Mouse (Mus musculus) kidney, postnatal 0 days (tissue): ENCODE measurements around the gene Lbx2. TPM values are rescaled to one million over a fixed set of nuclear protein-coding genes. Genes with fewer than 3 reads are reported as not detected.

ENCODE experiments used
- ATAC-seq: fragments of 200-750 bp; cut with Nextera tagmentation; replicated peaks from 2 replicates; pipeline ENCODE4 v1.8.0; 2017; ENCODE audit warnings: low read depth, moderate number of reproducible peaks, moderate TSS enrichment, moderate library complexity; ENCODE audit not compliant: low FRiP score
- DNase-seq: peaks from one replicate; pipeline ENCODE4 v3.0.0-alpha.2; 2016; ENCODE audit warnings: low spot score
- H3K27ac ChIP-seq: fragments of 300-500 bp; sonication (generic); 2 replicates; pipeline ENCODE4 v1.5.1; 2014; ENCODE audit warnings: mild to moderate bottlenecking
- H3K27me3 ChIP-seq: fragments of 300-500 bp; sonication (generic); 2 replicates; pipeline ENCODE4 v1.6.1; 2014; ENCODE audit warnings: low read length, mixed read lengths; ENCODE audit not compliant: insufficient read depth
- H3K36me3 ChIP-seq: fragments of 300-500 bp; sonication (generic); 2 replicates; pipeline ENCODE4 v1.6.1; 2014; ENCODE audit warnings: low read length, mixed read lengths; ENCODE audit not compliant: insufficient read depth
- H3K4me1 ChIP-seq: fragments of 300-500 bp; sonication (generic); replicated peaks from 2 replicates; pipeline ENCODE4 v1.6.1; 2014; ENCODE audit warnings: antibody characterized with exemption, low read length, mixed read lengths; ENCODE audit not compliant: insufficient read depth
- H3K4me2 ChIP-seq: fragments of 300-500 bp; sonication (generic); 2 replicates; pipeline ENCODE4 v1.6.1; 2014; ENCODE audit warnings: mild to moderate bottlenecking, low read length, moderate library complexity, mixed read lengths
- H3K4me3 ChIP-seq: fragments of 300-500 bp; sonication (generic); replicated peaks from 2 replicates; pipeline ENCODE4 v1.5.1; 2014; ENCODE audit warnings: low read depth, low read length
- H3K9ac ChIP-seq: fragments of 300-500 bp; sonication (generic); 2 replicates; pipeline ENCODE4 v1.6.1; 2014; ENCODE audit warnings: low read depth, low read length
- H3K9me3 ChIP-seq: fragments of 300-500 bp; sonication (generic); replicated peaks from 2 replicates; pipeline ENCODE4 v1.6.1; 2016; ENCODE audit warnings: low read length, inconsistent platforms, mixed read lengths
- CTCF ChIP-seq: IDR thresholded peaks from 2 replicates; pipeline ENCODE4 v1.5.1; 2016; ENCODE audit warnings: antibody characterized with exemption, low read depth, mild to moderate bottlenecking, moderate library complexity
- WGBS: fragments of 180-500 bp; shearing (Covaris S2); extraction: QIAGEN DNeasy Blood & Tissue Kit; methylation state at CpG from one replicate; pipeline ENCODE4 v1.1.7; 2014; 5-methylcytosine and 5-hydroxymethylcytosine counted together
- polyA plus RNA-seq: library from polyadenylated mRNA; unstranded; fragments of >200 nt; fragmentation: Nextera tagmentation; extraction: Ambion mirVana; gene quantifications from 2 replicates; pipeline ENCODE4 v1.2.1, GENCODE M21; 2015

Lbx2 gene
- polyA plus RNA-seq, 1 experiment from 2014 or later = 4.8 TPM

DNA sequence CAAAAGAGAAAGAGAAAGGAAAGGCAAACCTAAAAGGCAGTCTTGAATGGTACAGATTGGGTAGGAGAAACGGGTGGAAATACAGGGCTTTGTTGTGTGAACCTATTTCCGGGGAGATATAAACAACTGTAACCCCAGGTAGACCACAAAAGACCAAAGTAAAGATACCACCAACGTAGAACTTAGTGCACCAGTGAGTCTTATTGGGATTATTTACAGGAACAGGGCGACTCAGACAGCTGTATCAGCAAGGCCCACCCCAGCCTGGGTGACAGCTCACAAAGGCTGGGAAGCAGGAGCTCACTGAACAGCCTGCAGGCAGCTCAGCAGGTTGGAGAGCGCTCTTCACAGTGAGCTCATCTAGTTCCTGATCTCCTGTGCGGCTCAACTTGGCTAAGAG is 9.8 kb downstream of the Lbx2 start:
- H3K9me3 ChIP-seq = no peaks in the 10 kb centered on the region
- H3K4me3 ChIP-seq = no peak overlapping the region
- H3K27me3 ChIP-seq = no peaks in the 10 kb centered on the region
- ATAC-seq = no peak
- no peak for DNase-seq
- H3K27ac ChIP-seq = no peak overlapping the region
- no peak for TF ChIP-seq CTCF
- H3K9ac ChIP-seq = no peak overlapping the region
- H3K4me2 ChIP-seq = no peak overlapping the region
- 60% methylated on average over 6 of the region's 6 CpGs for WGBS
- H3K36me3 ChIP-seq = no peaks in the 10 kb centered on the region
- H3K4me1 ChIP-seq = 0 out of 2 replicates have a peak, but pooled peaks cover 9% of the 10 kb centered on the region

- peak; percentile 89 for DNase-seq
- peaks cover 18% of the 10 kb centered on the region for H3K4me1 ChIP-seq
- no peak overlapping the region for H3K4me3 ChIP-seq
- H3K36me3 ChIP-seq = no peaks in the 10 kb centered on the region
- H3K9ac ChIP-seq = no peak overlapping the region
- no peak for ATAC-seq
- 13% methylated on average over 2 of the region's 2 CpGs for WGBS
- no peaks in the 10 kb centered on the region for H3K9me3 ChIP-seq
- no peaks in the 10 kb centered on the region for H3K27me3 ChIP-seq
- H3K27ac ChIP-seq = 0 out of 2 replicates have a peak overlapping the region, but pooled peaks have one; percentile 5
- no peak overlapping the region for H3K4me2 ChIP-seq
- TF ChIP-seq CTCF = no peak
These were observed 12.2 kb downstream of the Lbx2 start for GRCm38 (mm10) chr6:83098411-83098810.

DNA sequence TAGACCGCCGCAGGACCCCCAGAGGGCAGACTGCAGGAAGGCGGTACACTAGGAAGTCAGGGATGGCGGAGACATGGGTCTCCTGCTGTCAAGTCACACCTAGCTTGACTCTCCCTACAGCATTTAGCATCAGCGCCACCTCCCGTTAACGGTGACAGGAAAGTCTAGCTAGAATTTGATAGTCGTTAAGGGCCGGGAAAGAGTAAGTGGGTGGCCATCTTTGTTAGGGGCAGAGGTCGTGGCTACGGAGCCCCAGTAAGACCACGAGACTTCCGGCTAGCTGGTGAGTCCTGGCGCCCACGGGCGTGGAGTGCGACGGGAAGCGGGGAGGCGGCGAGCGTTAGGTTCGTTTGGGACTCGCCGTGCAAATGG is 15.1 kb downstream of the Lbx2 start, which contains the start of the genes Ccdc142 and Gm42688:
Gene Ccdc142 (plus strand): TSS at position 286 of the 372 bp plus-strand sequence.
Gene Gm42688 (plus strand): TSS at position 302 of the 372 bp plus-strand sequence.
- ATAC-seq = peak; percentile 88

GRCm38 (mm10) chr6:83101688-83102556 is 15.8 kb downstream of the Lbx2 start:
- H3K4me1 ChIP-seq = peaks cover 19% of the 10 kb centered on the region
- TF ChIP-seq CTCF = peak; percentile 69
- H3K27ac ChIP-seq = peak overlapping the region; percentile 83
- peak overlapping the region; percentile 71 for H3K4me3 ChIP-seq
- H3K9ac ChIP-seq = peak overlapping the region; percentile 81
- ATAC-seq (peak; percentile 67), DNase-seq (peak; percentile 80)
- H3K27me3 ChIP-seq = no peaks in the 10 kb centered on the region
- no peaks in the 10 kb centered on the region for H3K9me3 ChIP-seq
- WGBS = under 1% methylated on average over 63 of the region's 74 CpGs
- no peaks in the 10 kb centered on the region for H3K36me3 ChIP-seq
- H3K4me2 ChIP-seq = peak overlapping the region; percentile 81

More for the DNA sequence above, 15.1 kb downstream of the Lbx2 start, which contains the start of the genes Ccdc142 and Gm42688:
- H3K4me2 ChIP-seq = peak within 1 kb of the TSS; percentile 81
- H3K9ac ChIP-seq = peak within 1 kb of the TSS; percentile 81
- peak; percentile 74 for TF ChIP-seq CTCF
- WGBS = under 1% methylated on average over 25 of the region's 25 CpGs
- H3K9me3 ChIP-seq = no peaks in the 10 kb centered on the region
- peaks cover 19% of the 10 kb centered on the region for H3K4me1 ChIP-seq
- peak; percentile 96 for DNase-seq
- no peaks in the 10 kb centered on the region for H3K27me3 ChIP-seq
- no peaks in the 10 kb centered on the region for H3K36me3 ChIP-seq
- peak within 1 kb of the TSS; percentile 83 for H3K27ac ChIP-seq
- peak within 1 kb of the TSS; percentile 71 for H3K4me3 ChIP-seq

DNA sequence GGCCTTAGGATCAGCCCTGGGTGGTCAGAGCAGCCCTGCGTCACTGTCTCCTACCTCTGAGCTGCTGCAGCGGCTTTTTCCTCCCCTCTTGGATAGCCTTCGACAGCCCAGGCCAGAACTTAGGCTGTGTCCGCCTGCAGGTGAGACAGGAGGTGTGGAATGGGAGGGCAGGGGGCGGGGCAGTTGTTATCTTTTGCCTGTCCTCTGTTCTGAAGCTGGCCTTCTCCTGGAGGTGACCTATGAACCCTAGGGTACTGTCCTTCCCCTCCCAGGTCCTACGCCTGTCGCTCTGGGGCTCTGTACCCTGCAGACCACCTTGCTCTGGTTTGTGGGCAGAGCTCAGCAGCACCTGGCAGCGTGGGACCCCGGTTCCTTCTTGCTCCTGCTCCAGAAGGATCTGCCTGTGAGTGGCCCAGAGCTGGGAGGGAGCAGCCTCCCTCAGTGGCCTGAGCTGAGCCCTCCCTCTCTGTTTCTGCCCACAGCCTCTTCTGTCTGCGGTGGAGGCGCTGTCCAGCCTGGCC is 17.0 kb downstream of the Lbx2 start:
- ATAC-seq (no peak), DNase-seq (no peak)
- no peak overlapping the region for H3K4me3 ChIP-seq
- H3K4me2 ChIP-seq = peak overlapping the region; percentile 81; the same call in 1 of the 2 replicates
- no peak for TF ChIP-seq CTCF
- WGBS = 58% methylated on average over 11 of the region's 11 CpGs
- no peaks in the 10 kb centered on the region for H3K27me3 ChIP-seq
- H3K27ac ChIP-seq = no peak overlapping the region
- H3K36me3 ChIP-seq = no peaks in the 10 kb centered on the region
- H3K9ac ChIP-seq = peak overlapping the region; percentile 81
- no peaks in the 10 kb centered on the region for H3K9me3 ChIP-seq
- H3K4me1 ChIP-seq = peaks cover 19% of the 10 kb centered on the region

DNA sequence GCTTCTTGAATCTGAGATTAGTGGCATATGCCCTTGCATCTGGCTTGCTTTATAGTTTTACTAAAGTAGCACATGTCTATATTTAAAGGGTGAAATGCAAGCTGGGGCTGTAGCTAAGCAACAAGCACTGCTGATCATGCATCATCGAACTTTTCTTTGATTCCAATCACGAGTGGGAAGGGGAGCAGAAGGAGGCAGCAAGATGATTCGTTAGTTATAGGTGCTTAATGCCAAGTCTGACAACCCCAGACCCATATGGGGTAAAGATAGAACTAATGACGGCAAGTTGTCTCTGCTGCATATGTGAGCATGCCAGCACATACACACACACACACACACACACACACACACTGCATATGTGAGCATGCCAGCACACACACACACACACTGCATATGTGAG is 18.0 kb downstream of the Lbx2 start:
- H3K4me2 ChIP-seq = no peak overlapping the region
- 71% methylated on average over 4 of the region's 4 CpGs for WGBS
- no peak for DNase-seq

More for the DNA sequence above, 18.0 kb downstream of the Lbx2 start:
- H3K27me3 ChIP-seq = no peaks in the 10 kb centered on the region
- no peak overlapping the region for H3K4me3 ChIP-seq
- no peaks in the 10 kb centered on the region for H3K9me3 ChIP-seq
- no peak overlapping the region for H3K27ac ChIP-seq
- H3K4me1 ChIP-seq = peaks cover 19% of the 10 kb centered on the region
- ATAC-seq = no peak
- TF ChIP-seq CTCF = no peak
- H3K9ac ChIP-seq = no peak overlapping the region
- no peaks in the 10 kb centered on the region for H3K36me3 ChIP-seq
